In the genomic region with DNA sequence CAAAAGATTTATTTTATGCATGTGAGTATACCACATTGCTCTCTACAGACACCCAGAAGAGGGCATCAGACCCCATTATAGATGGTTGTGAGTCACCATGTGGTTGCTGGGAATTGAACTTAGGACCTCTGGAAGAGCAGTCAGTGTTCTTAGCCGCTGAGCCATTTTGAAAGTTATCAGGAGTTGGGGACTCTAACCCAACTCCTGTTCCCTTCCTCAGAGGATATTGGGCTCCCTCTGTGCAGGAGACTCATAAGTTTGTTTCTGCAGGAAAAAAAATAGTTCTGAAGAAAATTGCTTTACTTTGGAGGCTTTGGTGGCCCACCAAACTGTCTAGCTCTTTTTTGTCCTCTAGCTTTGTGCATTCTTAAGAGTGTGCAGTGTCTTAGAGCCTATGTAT, we compare ENCODE assay signal across 2 mouse cellular contexts.
TF ChIP-seq lines count a peak whose summit lies in the region.

No protein-coding gene starts in this region.

TF ChIP-seq in CH12.LX, 34 proteins besides CTCF, POLR2A, EP300 and RAD21:
- TF ChIP-seq MEF2A (IDR thresholded peaks at IDR 0.05; ENCODE audit: borderline replicate concordance, low read depth, low read length) (no peak), MXI1 (IDR thresholded peaks at IDR 0.05; ENCODE audit: low read depth, low read length) (no peak), NRF1 (IDR thresholded peaks at IDR 0.05; ENCODE audit: low read depth, low read length) (no peak), PAX5 (IDR thresholded peaks at IDR 0.05; ENCODE audit: low read length) (no peak), USF1 (IDR thresholded peaks at IDR 0.05; ENCODE audit: low read depth, low read length) (no peak), TBP (conservative IDR thresholded peaks at IDR 0.05; ENCODE audit: low read depth, low read length) (peak; percentile 72; the same call in 1 of the 2 replicates), NELFE (IDR thresholded peaks at IDR 0.05; ENCODE audit: low read depth, low read length) (no peak), SIN3A (IDR thresholded peaks at IDR 0.05; ENCODE audit: low read length) (no peak)

TF ChIP-seq in MEL, 35 proteins besides CTCF, POLR2A, EP300 and RAD21:
- TF ChIP-seq TBP (IDR thresholded peaks at IDR 0.05; ENCODE audit: low read depth, low read length) (peak; percentile 58; the same call in 1 of the 2 replicates), MEF2A (IDR thresholded peaks at IDR 0.05; ENCODE audit: extremely low read depth, insufficient replicate concordance, low read depth, low read length, poor library complexity, severe bottlenecking) (no peak)
